Mouse (Mus musculus) megakaryocyte, embryonic 14.5 days (primary cell): ENCODE results near the gene Pak1ip1.

Source experiments
- FLI1 ChIP-seq: IDR thresholded peaks from 2 replicates; pipeline ENCODE4 v1.6.1; 2012; ENCODE audit warnings: low read length, inconsistent platforms, mixed read lengths
- GATA1 ChIP-seq: IDR thresholded peaks from 3 replicates; pipeline ENCODE4 v1.6.1; 2012; ENCODE audit warnings: mixed read lengths, low read length, inconsistent platforms, borderline replicate concordance

- TF ChIP-seq GATA1 (no peak), FLI1 (no peak)
Observed at GRCm38 (mm10) chr13:40967609-40968008, 33.2 kb upstream of the Pak1ip1 start.
